Mouse (Mus musculus): Measurements from ENCODE around the gene Nckipsd. TPM values are rescaled to one million over a fixed set of nuclear protein-coding genes. Genes with fewer than 3 reads are reported as not detected.

Gene Nckipsd
- total RNA-seq, 1 experiment: 17.4 TPM

- Histone ChIP-seq H3K27ac (ENCODE audit: insufficient read depth, low read depth, low read length, poor library complexity, severe bottlenecking) (no peak overlapping the region), H3K9me3 (ENCODE audit: control insufficient read depth, insufficient read depth, low read depth, low read length) (no peaks in the 10 kb centered on the region), H3K4me1 (ENCODE audit: control insufficient read depth in 2 of 2, insufficient read depth in 2 of 2, low read length in 2 of 2, poor library complexity in 1 of 2) (peaks cover 2 to 19% of the 10 kb centered on the region in 2 experiments; a peak in 1 of 4 replicates), H3K36me3 (ENCODE audit: control insufficient read depth, insufficient read depth, low read length, poor library complexity, severe bottlenecking) (peaks cover 3% of the 10 kb centered on the region; the same call in 1 of the 2 replicates), H3K9ac (ENCODE audit: insufficient read depth, low read depth, low read length, poor library complexity, severe bottlenecking) (no peak overlapping the region), H3K4me3 (ENCODE audit: insufficient read depth in 1 of 2, low read depth in 1 of 2, low read length in 2 of 2, poor library complexity in 1 of 2, severe bottlenecking in 1 of 2) (no peak overlapping the region)
- DNase-seq (ENCODE audit: low read depth, low spot score): no peak
- TF ChIP-seq MAFK (IDR thresholded peaks at IDR 0.05; ENCODE audit: insufficient read depth, low read depth, low read length) (no peak), HCFC1 (IDR thresholded peaks at IDR 0.05; ENCODE audit: borderline replicate concordance, insufficient read depth, low read length) (no peak), ZC3H11A (IDR thresholded peaks at IDR 0.05; ENCODE audit: borderline replicate concordance, low read depth, low read length) (no peak), CHD2 (IDR thresholded peaks at IDR 0.05; ENCODE audit: low read depth, low read length) (no peak), ZNF384 (IDR thresholded peaks at IDR 0.05; ENCODE audit: low read depth, low read length) (no peak)
- in situ Hi-C loops (cut with MboI; ENCODE audit: low sequenced_read_pairs in 2 of 2, unreplicated experiment in 2 of 2): no loop called here
These were observed 37.2 kb downstream of the Nckipsd start for GRCm38 (mm10) chr9:108845390-108845789.

- TF ChIP-seq ZC3H11A (IDR thresholded peaks at IDR 0.05; ENCODE audit: borderline replicate concordance, low read depth, low read length) (no peak), ZNF384 (IDR thresholded peaks at IDR 0.05; ENCODE audit: low read depth, low read length) (no peak), HCFC1 (IDR thresholded peaks at IDR 0.05; ENCODE audit: borderline replicate concordance, insufficient read depth, low read length) (no peak), CHD2 (IDR thresholded peaks at IDR 0.05; ENCODE audit: low read depth, low read length) (no peak), MAFK (IDR thresholded peaks at IDR 0.05; ENCODE audit: insufficient read depth, low read depth, low read length) (no peak)
- H3K36me3 ChIP-seq (ENCODE audit: control insufficient read depth, insufficient read depth, low read length, poor library complexity, severe bottlenecking): peaks cover 3% of the 10 kb centered on the region; the same call in 1 of the 2 replicates
These were observed 39.2 kb downstream of the Nckipsd start for GRCm38 (mm10) chr9:108847374-108847773.

GRCm38 (mm10) chr9:108848419-108848818 lies 40.3 kb downstream of the Nckipsd start:
- Histone ChIP-seq H3K4me3 (ENCODE audit: insufficient read depth in 1 of 2, low read depth in 1 of 2, low read length in 2 of 2, poor library complexity in 1 of 2, severe bottlenecking in 1 of 2) (peak overlapping the region; percentile 28 to 50), H3K27ac (ENCODE audit: insufficient read depth, low read depth, low read length, poor library complexity, severe bottlenecking) (no peak overlapping the region), H3K36me3 (ENCODE audit: control insufficient read depth, insufficient read depth, low read length, poor library complexity, severe bottlenecking) (peaks cover 3% of the 10 kb centered on the region; the same call in 1 of the 2 replicates), H3K4me1 (ENCODE audit: control insufficient read depth in 2 of 2, insufficient read depth in 2 of 2, low read length in 2 of 2, poor library complexity in 1 of 2) (peaks cover 2 to 17% of the 10 kb centered on the region in 2 experiments; a peak in 1 of 4 replicates), H3K9me3 (ENCODE audit: control insufficient read depth, insufficient read depth, low read depth, low read length) (no peaks in the 10 kb centered on the region), H3K9ac (ENCODE audit: insufficient read depth, low read depth, low read length, poor library complexity, severe bottlenecking) (peak overlapping the region; percentile 29; the same call in 1 of the 2 replicates)
- TF ChIP-seq ZNF384 (IDR thresholded peaks at IDR 0.05; ENCODE audit: low read depth, low read length) (no peak), CHD2 (IDR thresholded peaks at IDR 0.05; ENCODE audit: low read depth, low read length) (no peak), ZC3H11A (IDR thresholded peaks at IDR 0.05; ENCODE audit: borderline replicate concordance, low read depth, low read length) (no peak), MAFK (IDR thresholded peaks at IDR 0.05; ENCODE audit: insufficient read depth, low read depth, low read length) (no peak), HCFC1 (IDR thresholded peaks at IDR 0.05; ENCODE audit: borderline replicate concordance, insufficient read depth, low read length) (no peak)
- no peak for DNase-seq (ENCODE audit: low read depth, low spot score)
- in situ Hi-C loops (cut with MboI; ENCODE audit: low sequenced_read_pairs in 2 of 2, unreplicated experiment in 2 of 2): no loop called here

More at GRCm38 (mm10) chr9:108847374-108847773, 39.2 kb downstream of the Nckipsd start:
- H3K4me3 ChIP-seq (ENCODE audit: insufficient read depth in 1 of 2, low read depth in 1 of 2, low read length in 2 of 2, poor library complexity in 1 of 2, severe bottlenecking in 1 of 2): no peak overlapping the region; a peak in 1 of 4 replicates
- in situ Hi-C loops (cut with MboI; ENCODE audit: low sequenced_read_pairs in 2 of 2, unreplicated experiment in 2 of 2): no loop called here
- DNase-seq (ENCODE audit: low read depth, low spot score): no peak
- H3K9ac ChIP-seq (ENCODE audit: insufficient read depth, low read depth, low read length, poor library complexity, severe bottlenecking): 0 out of 2 replicates have a peak overlapping the region, but pooled peaks have one; percentile 14
- peaks cover 2 to 22% of the 10 kb centered on the region in 2 experiments; a peak in 1 of 4 replicates for H3K4me1 ChIP-seq (ENCODE audit: control insufficient read depth in 2 of 2, insufficient read depth in 2 of 2, low read length in 2 of 2, poor library complexity in 1 of 2)
- H3K9me3 ChIP-seq (ENCODE audit: control insufficient read depth, insufficient read depth, low read depth, low read length): no peaks in the 10 kb centered on the region
- H3K27ac ChIP-seq (ENCODE audit: insufficient read depth, low read depth, low read length, poor library complexity, severe bottlenecking): no peak overlapping the region

- peaks cover 3% of the 10 kb centered on the region; the same call in 1 of the 2 replicates for H3K36me3 ChIP-seq (ENCODE audit: control insufficient read depth, insufficient read depth, low read length, poor library complexity, severe bottlenecking)
- no peak within 1 kb of the TSS; the same call in 1 of the 2 replicates for H3K27ac ChIP-seq (ENCODE audit: insufficient read depth, low read depth, low read length, poor library complexity, severe bottlenecking)
- TF ChIP-seq HCFC1 (IDR thresholded peaks at IDR 0.05; ENCODE audit: borderline replicate concordance, insufficient read depth, low read length): no peak
- TF ChIP-seq MAFK (IDR thresholded peaks at IDR 0.05; ENCODE audit: insufficient read depth, low read depth, low read length): no peak
- TF ChIP-seq ZNF384 (IDR thresholded peaks at IDR 0.05; ENCODE audit: low read depth, low read length): no peak
- no peak for TF ChIP-seq CHD2 (IDR thresholded peaks at IDR 0.05; ENCODE audit: low read depth, low read length)
- TF ChIP-seq ZC3H11A (IDR thresholded peaks at IDR 0.05; ENCODE audit: borderline replicate concordance, low read depth, low read length): no peak
- H3K9ac ChIP-seq (ENCODE audit: insufficient read depth, low read depth, low read length, poor library complexity, severe bottlenecking): peak within 1 kb of the TSS; percentile 86
- no peak for DNase-seq (ENCODE audit: low read depth, low spot score)
- in situ Hi-C loops (cut with MboI; ENCODE audit: low sequenced_read_pairs in 2 of 2, unreplicated experiment in 2 of 2): no loop called here
- no peaks in the 10 kb centered on the region for H3K9me3 ChIP-seq (ENCODE audit: control insufficient read depth, insufficient read depth, low read depth, low read length)
- peaks cover 2 to 18% of the 10 kb centered on the region in 2 experiments; a peak in 1 of 4 replicates for H3K4me1 ChIP-seq (ENCODE audit: control insufficient read depth in 2 of 2, insufficient read depth in 2 of 2, low read length in 2 of 2, poor library complexity in 1 of 2)
- H3K4me3 ChIP-seq (ENCODE audit: insufficient read depth in 1 of 2, low read depth in 1 of 2, low read length in 2 of 2, poor library complexity in 1 of 2, severe bottlenecking in 1 of 2): peak within 1 kb of the TSS; percentile 73 to 91
These were observed 44.8 kb downstream of the Nckipsd start, which contains the start of gene Slc26a6 for GRCm38 (mm10) chr9:108852976-108853375. Slc26a6 (plus strand) TSS chr9:108853283.
